Mouse (Mus musculus) heart, embryonic 12.5 days (tissue): ENCODE data around the gene Auts2. TPM values are rescaled to one million over a fixed set of nuclear protein-coding genes. Genes with fewer than 3 reads are reported as not detected.

Experiments
- ATAC-seq: fragments of 200-750 bp; cut with Nextera tagmentation; 2 replicates; pipeline ENCODE4 v1.8.0; 2017; ENCODE audit warnings: moderate TSS enrichment, moderate library complexity; ENCODE audit not compliant: insufficient number of reproducible peaks, low FRiP score
- H3K27ac ChIP-seq: fragments of 300-500 bp; sonication (generic); 2 replicates; pipeline ENCODE4 v1.5.1; 2016; ENCODE audit warnings: mild to moderate bottlenecking, moderate library complexity; ENCODE audit not compliant: poor library complexity, severe bottlenecking
- H3K27me3 ChIP-seq: fragments of 300-500 bp; sonication (generic); replicated peaks from 2 replicates; pipeline ENCODE4 v1.6.1; 2016; ENCODE audit warnings: mild to moderate bottlenecking, moderate library complexity
- H3K36me3 ChIP-seq: fragments of 300-500 bp; sonication (generic); 2 replicates; pipeline ENCODE4 v1.6.1; 2016; ENCODE audit warnings: mild to moderate bottlenecking, moderate library complexity
- H3K4me1 ChIP-seq: fragments of 300-500 bp; sonication (generic); replicated peaks from 2 replicates; pipeline ENCODE4 v1.6.1; 2016; ENCODE audit warnings: mild to moderate bottlenecking
- H3K4me2 ChIP-seq: fragments of 300-500 bp; sonication (generic); 2 replicates; pipeline ENCODE4 v1.6.1; 2016; ENCODE audit warnings: mild to moderate bottlenecking, moderate library complexity
- H3K4me3 ChIP-seq: fragments of 300-500 bp; sonication (generic); 2 replicates; pipeline ENCODE4 v1.5.1; 2016; ENCODE audit warnings: mild to moderate bottlenecking
- H3K9ac ChIP-seq: fragments of 300-500 bp; sonication (generic); 2 replicates; pipeline ENCODE4 v1.6.1; 2016; ENCODE audit warnings: mild to moderate bottlenecking, moderate library complexity
- H3K9me3 ChIP-seq: fragments of 300-500 bp; sonication (generic); replicated peaks from 2 replicates; pipeline ENCODE4 v1.6.1; 2016; ENCODE audit warnings: mild to moderate bottlenecking, moderate library complexity
- WGBS: fragments of 180-500 bp; shearing (Covaris S2); methylation state at CpG from one replicate; pipeline ENCODE4 v1.1.7; 2016; 5-methylcytosine and 5-hydroxymethylcytosine counted together
- polyA plus RNA-seq: library from polyadenylated mRNA; unstranded; fragments of >200 nt; fragmentation: Nextera tagmentation; extraction: Ambion mirVana; gene quantifications from 2 replicates; pipeline ENCODE4 v1.2.1, GENCODE M21; 2016

Auts2 gene
- polyA plus RNA-seq, 1 experiment from 2014 or later: 25.3 TPM

DNA sequence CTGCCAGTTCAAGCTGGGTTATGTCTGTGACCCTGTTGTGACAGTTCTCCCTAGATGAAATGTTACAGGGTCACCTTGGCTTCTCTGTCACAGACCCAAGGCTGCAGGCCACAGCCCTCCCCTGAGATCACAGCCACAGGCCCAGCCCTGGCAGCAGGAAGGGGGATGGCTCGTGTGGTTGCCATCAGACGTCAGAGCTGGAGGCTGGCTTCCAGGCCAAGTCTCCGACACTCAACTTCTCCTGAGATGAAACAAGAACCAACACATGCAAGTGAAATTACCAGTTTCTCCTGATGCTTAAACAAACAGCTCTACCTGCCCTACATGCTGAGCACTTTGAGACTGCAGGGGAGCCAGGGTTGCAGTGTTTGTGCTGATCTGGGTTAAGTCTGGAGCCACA, 713.9 kb downstream of the Auts2 start:
- WGBS: 18% methylated on average over 3 of the region's 3 CpGs
- no peak for ATAC-seq
- no peak overlapping the region for H3K27ac ChIP-seq
- no peak overlapping the region for H3K9ac ChIP-seq
- H3K9me3 ChIP-seq: no peaks in the 10 kb centered on the region
- H3K4me1 ChIP-seq: peaks cover 31% of the 10 kb centered on the region
- no peaks in the 10 kb centered on the region for H3K27me3 ChIP-seq
- H3K4me2 ChIP-seq: no peak overlapping the region
- H3K36me3 ChIP-seq: no peaks in the 10 kb centered on the region
- H3K4me3 ChIP-seq: no peak overlapping the region

- 53% methylated on average over 2 of the region's 2 CpGs for WGBS
- ATAC-seq: no peak
These were observed 714.5 kb downstream of the Auts2 start for GRCm38 (mm10) chr5:131828607-131829006.

GRCm38 (mm10) chr5:131826362-131827261, 716.5 kb downstream of the Auts2 start:
- 74% methylated on average over 8 of the region's 8 CpGs for WGBS

More at GRCm38 (mm10) chr5:131828607-131829006, 714.5 kb downstream of the Auts2 start:
- no peaks in the 10 kb centered on the region for H3K9me3 ChIP-seq
- H3K4me2 ChIP-seq: no peak overlapping the region
- no peaks in the 10 kb centered on the region for H3K36me3 ChIP-seq
- H3K4me1 ChIP-seq: peaks cover 34% of the 10 kb centered on the region
- no peak overlapping the region for H3K27ac ChIP-seq
- no peak overlapping the region for H3K4me3 ChIP-seq
- no peak overlapping the region for H3K9ac ChIP-seq
- H3K27me3 ChIP-seq: no peaks in the 10 kb centered on the region

GRCm38 (mm10) chr5:131825421-131825820, 717.7 kb downstream of the Auts2 start:
- H3K9me3 ChIP-seq: no peaks in the 10 kb centered on the region
- H3K36me3 ChIP-seq: no peaks in the 10 kb centered on the region
- peaks cover 29% of the 10 kb centered on the region for H3K4me1 ChIP-seq
- no peak overlapping the region for H3K4me2 ChIP-seq
- H3K27ac ChIP-seq: no peak overlapping the region
- no peak overlapping the region for H3K9ac ChIP-seq
- H3K4me3 ChIP-seq: no peak overlapping the region
- no peaks in the 10 kb centered on the region for H3K27me3 ChIP-seq
- no peak for ATAC-seq
- 44% methylated on average over 3 of the region's 3 CpGs for WGBS

More at GRCm38 (mm10) chr5:131826362-131827261, 716.5 kb downstream of the Auts2 start:
- no peak for ATAC-seq
- H3K4me3 ChIP-seq: no peak overlapping the region
- peaks cover 29% of the 10 kb centered on the region for H3K4me1 ChIP-seq
- H3K36me3 ChIP-seq: no peaks in the 10 kb centered on the region
- no peak overlapping the region for H3K27ac ChIP-seq
- H3K9me3 ChIP-seq: no peaks in the 10 kb centered on the region
- no peak overlapping the region for H3K4me2 ChIP-seq
- no peak overlapping the region for H3K9ac ChIP-seq
- H3K27me3 ChIP-seq: no peaks in the 10 kb centered on the region

DNA sequence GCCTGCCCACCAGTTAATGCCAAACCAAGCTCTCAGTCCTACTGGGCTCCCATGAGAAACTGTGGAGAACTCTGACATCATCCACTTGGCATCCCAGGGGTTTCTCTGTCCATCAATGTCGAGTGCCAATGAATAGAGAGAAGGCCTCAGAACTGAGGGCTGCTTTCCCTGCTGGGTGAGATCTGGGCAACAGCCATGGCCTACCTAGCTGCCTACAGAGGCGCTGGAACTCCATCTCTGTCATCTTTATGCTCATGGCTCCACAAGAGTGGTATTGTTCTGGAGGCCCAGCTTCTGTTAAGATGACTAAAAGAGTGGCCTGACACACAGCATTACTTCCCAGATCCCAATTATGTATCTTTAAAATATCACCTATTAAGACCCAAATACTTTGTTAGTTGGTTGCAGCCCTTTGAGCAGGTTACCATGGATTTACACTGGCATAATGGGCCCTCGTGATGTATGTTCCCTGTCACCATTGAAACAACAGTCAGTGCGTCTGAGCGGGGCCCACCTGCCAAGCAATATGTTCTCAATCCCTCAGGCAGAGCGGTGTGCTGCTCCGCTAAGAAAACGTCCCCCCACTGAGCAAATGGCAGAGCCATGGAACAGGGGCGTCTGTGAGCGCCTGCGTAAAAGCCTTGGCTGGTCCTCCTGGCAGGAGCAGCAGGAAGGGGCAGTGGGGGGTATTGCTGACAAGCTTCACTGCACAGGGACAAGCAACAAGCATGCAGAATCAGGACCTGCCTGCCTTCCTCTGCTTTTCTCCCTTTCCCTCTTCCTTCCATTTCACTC, 718.8 kb downstream of the Auts2 start:
- Histone ChIP-seq H3K9me3 (no peaks in the 10 kb centered on the region), H3K27me3 (no peaks in the 10 kb centered on the region), H3K9ac (no peak overlapping the region), H3K4me3 (no peak overlapping the region), H3K4me1 (peaks cover 20% of the 10 kb centered on the region), H3K36me3 (no peaks in the 10 kb centered on the region), H3K4me2 (no peak overlapping the region), H3K27ac (no peak overlapping the region)
- 50% methylated on average over 11 of the region's 11 CpGs for WGBS
- no peak for ATAC-seq

DNA sequence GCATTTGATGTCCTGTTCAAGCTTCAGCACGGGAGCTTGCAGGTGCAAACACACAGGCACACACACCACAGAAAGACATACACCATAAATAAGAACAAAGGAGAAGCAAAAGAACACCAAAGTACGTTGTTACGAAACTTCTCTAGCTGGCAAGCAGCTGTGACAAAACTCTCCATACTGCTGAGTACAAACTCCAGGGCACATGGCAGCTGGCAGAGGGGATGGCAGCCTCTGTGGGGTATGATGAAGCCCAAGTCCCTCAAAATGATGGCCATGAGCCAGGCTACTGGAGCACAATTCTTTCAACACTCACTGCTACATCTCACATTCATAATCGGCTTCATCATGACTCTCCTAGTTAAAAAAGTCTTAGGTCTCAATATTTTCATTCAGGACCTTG, 721.7 kb downstream of the Auts2 start:
- Histone ChIP-seq H3K4me1 (peaks cover 14% of the 10 kb centered on the region), H3K27me3 (no peaks in the 10 kb centered on the region), H3K9ac (no peak overlapping the region), H3K27ac (no peak overlapping the region), H3K36me3 (no peaks in the 10 kb centered on the region), H3K4me2 (no peak overlapping the region), H3K4me3 (no peak overlapping the region), H3K9me3 (no peaks in the 10 kb centered on the region)
- ATAC-seq: no peak
- WGBS: 85% methylated on average over 4 of the region's 4 CpGs

DNA sequence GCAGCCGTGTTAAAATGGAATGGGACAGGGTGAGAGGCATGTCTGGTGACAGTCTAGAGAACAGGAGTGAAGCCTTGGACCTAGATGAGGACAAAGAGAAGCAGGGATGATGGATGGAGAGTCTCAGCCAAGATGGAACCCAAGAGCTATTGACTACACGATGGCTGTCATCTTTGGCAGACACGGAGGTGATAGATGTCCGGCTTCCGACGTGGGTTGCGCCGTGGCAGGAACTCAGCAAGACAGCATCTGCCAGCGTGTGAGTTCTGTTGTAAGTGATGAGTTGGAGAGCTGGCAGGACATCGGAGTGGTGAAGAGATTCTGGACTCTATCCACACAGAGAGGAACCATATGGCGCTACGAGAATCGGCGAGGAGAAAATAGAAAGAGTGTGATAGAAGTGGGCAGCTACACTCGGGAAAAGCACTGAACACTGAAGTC, 723.9 kb downstream of the Auts2 start:
- Histone ChIP-seq H3K4me1 (peaks cover 19% of the 10 kb centered on the region), H3K27ac (no peak overlapping the region), H3K27me3 (no peaks in the 10 kb centered on the region), H3K9me3 (no peaks in the 10 kb centered on the region), H3K36me3 (no peaks in the 10 kb centered on the region), H3K4me2 (no peak overlapping the region), H3K9ac (no peak overlapping the region), H3K4me3 (no peak overlapping the region)
- no peak for ATAC-seq
- 88% methylated on average over 15 of the region's 15 CpGs for WGBS

- Histone ChIP-seq H3K36me3 (no peaks in the 10 kb centered on the region), H3K27me3 (no peaks in the 10 kb centered on the region), H3K9me3 (no peaks in the 10 kb centered on the region), H3K9ac (no peak overlapping the region), H3K27ac (peak overlapping the region; percentile 53; the same call in 1 of the 2 replicates), H3K4me3 (no peak overlapping the region), H3K4me1 (peaks cover 38% of the 10 kb centered on the region), H3K4me2 (no peak overlapping the region)
- WGBS: 28% methylated on average over 3 of the region's 3 CpGs
- no peak for ATAC-seq
These were observed 727.6 kb downstream of the Auts2 start for GRCm38 (mm10) chr5:131815498-131815897.

GRCm38 (mm10) chr5:131814503-131815003, 728.6 kb downstream of the Auts2 start:
- H3K4me2 ChIP-seq: 0 out of 2 replicates have a peak overlapping the region, but pooled peaks have one; percentile 6
- H3K27ac ChIP-seq: peak overlapping the region; percentile 60
- H3K4me1 ChIP-seq: peaks cover 40% of the 10 kb centered on the region
- no peaks in the 10 kb centered on the region for H3K27me3 ChIP-seq
- H3K36me3 ChIP-seq: no peaks in the 10 kb centered on the region
- no peaks in the 10 kb centered on the region for H3K9me3 ChIP-seq
- no peak overlapping the region for H3K9ac ChIP-seq
- ATAC-seq: peak; percentile 64
- H3K4me3 ChIP-seq: no peak overlapping the region
- WGBS: 32% methylated on average over 9 of the region's 9 CpGs

- ATAC-seq: peak; percentile 84
- Histone ChIP-seq H3K9ac (no peak overlapping the region), H3K4me2 (no peak overlapping the region), H3K27me3 (no peaks in the 10 kb centered on the region), H3K27ac (peak overlapping the region; percentile 60), H3K36me3 (no peaks in the 10 kb centered on the region), H3K4me3 (no peak overlapping the region), H3K4me1 (peaks cover 40% of the 10 kb centered on the region), H3K9me3 (no peaks in the 10 kb centered on the region)
- 25% methylated on average over 10 of the region's 10 CpGs for WGBS
These were observed 729.1 kb downstream of the Auts2 start for GRCm38 (mm10) chr5:131813952-131814502.
